Mouse (Mus musculus) cerebellum, postnatal 4 days (tissue): Measurements from ENCODE around the gene Ccdc85c.

Experiments
- DNase-seq, 2 experiments: peaks; one replicate each; pipeline ENCODE4 v3.0.0; 2022; ENCODE audit warnings: low spot score in 2 of 2, mixed read lengths in 1 of 2

Gene Ccdc85c

GRCm38 (mm10) chr12:108294620-108295019 lies 19.4 kb upstream of the Ccdc85c start:
- DNase-seq: no peak

GRCm38 (mm10) chr12:108292957-108293356 lies 17.7 kb upstream of the Ccdc85c start:
- peak; percentile 70 to 74 for DNase-seq

- peak in 1 of 2 experiments; percentile 56 for DNase-seq
Observed at GRCm38 (mm10) chr12:108292419-108292818, 17.2 kb upstream of the Ccdc85c start.

- no peak for DNase-seq
Observed at GRCm38 (mm10) chr12:108288127-108288880, 13.1 kb upstream of the Ccdc85c start.

GRCm38 (mm10) chr12:108287011-108287410 lies 11.8 kb upstream of the Ccdc85c start:
- no peak for DNase-seq

- DNase-seq: no peak
Observed at GRCm38 (mm10) chr12:108286381-108286780, 11.2 kb upstream of the Ccdc85c start.

GRCm38 (mm10) chr12:108285225-108286011 lies 10.2 kb upstream of the Ccdc85c start:
- no peak for DNase-seq

GRCm38 (mm10) chr12:108284455-108285224 lies 9.4 kb upstream of the Ccdc85c start:
- no peak for DNase-seq

GRCm38 (mm10) chr12:108278221-108278918 lies 3.1 kb upstream of the Ccdc85c start:
- DNase-seq: no peak

- DNase-seq: no peak
Observed at GRCm38 (mm10) chr12:108277341-108277841, 2.2 kb upstream of the Ccdc85c start.

- peak in 1 of 2 experiments; percentile 73 for DNase-seq
Observed at GRCm38 (mm10) chr12:108275920-108276822, 946 bp upstream of the Ccdc85c start.

- DNase-seq: peak; percentile 96 to 99
Observed at GRCm38 (mm10) chr12:108275508-108275890, 274 bp upstream of the Ccdc85c start.

GRCm38 (mm10) chr12:108274313-108274595 lies 971 bp downstream of the Ccdc85c start:
- DNase-seq: no peak

- no peak for DNase-seq
Observed at GRCm38 (mm10) chr12:108273466-108274312, 1.5 kb downstream of the Ccdc85c start.

- DNase-seq: no peak
Observed at GRCm38 (mm10) chr12:108272143-108272635, 3.0 kb downstream of the Ccdc85c start.

GRCm38 (mm10) chr12:108271351-108272142 lies 3.7 kb downstream of the Ccdc85c start:
- DNase-seq: no peak

GRCm38 (mm10) chr12:108270240-108270919 lies 4.8 kb downstream of the Ccdc85c start:
- no peak for DNase-seq

- DNase-seq: no peak
Observed at GRCm38 (mm10) chr12:108269699-108270098, 5.5 kb downstream of the Ccdc85c start.
